Mouse (Mus musculus) E14TG2a.4 (cell line): ENCODE measurements around the gene Car10.
"Not testable (repeated sequence)": the region's sequence is repeated elsewhere in the genome, so short reads cannot be mapped to it uniquely, and the experiment has no call there.

ENCODE experiments used
- H3K27me3 ChIP-seq: 2 replicates; pipeline ENCODE4 v1.6.1; 2014; ENCODE audit warnings: low read length, control low read depth; ENCODE audit not compliant: insufficient read depth
- H3K36me3 ChIP-seq: 2 replicates; pipeline ENCODE4 v1.6.1; 2014; ENCODE audit warnings: low read length, control low read depth; ENCODE audit not compliant: insufficient read depth
- H3K4me1 ChIP-seq: replicated peaks from 2 replicates; pipeline ENCODE4 v1.6.1; 2014; ENCODE audit warnings: low read depth, low read length, control low read depth
- H3K4me3 ChIP-seq: replicated peaks from 2 replicates; pipeline ENCODE4 v1.5.1; 2014; ENCODE audit warnings: mild to moderate bottlenecking, low read length
- H3K9me3 ChIP-seq: 2 replicates; pipeline ENCODE4 v1.6.1; 2014; ENCODE audit warnings: low read length, control low read depth
- CTCF ChIP-seq: conservative IDR thresholded peaks from 2 replicates; pipeline ENCODE4 v1.5.1; 2014; ENCODE audit warnings: low read length
- NANOG ChIP-seq: IDR thresholded peaks from 2 replicates; pipeline ENCODE4 v1.6.1; 2014; ENCODE audit warnings: borderline replicate concordance, low read length, mixed read lengths
- POU5F1 ChIP-seq: IDR thresholded peaks from 2 replicates; pipeline ENCODE4 v1.6.1; 2014; ENCODE audit warnings: low read length, borderline replicate concordance

Car10 gene

DNA sequence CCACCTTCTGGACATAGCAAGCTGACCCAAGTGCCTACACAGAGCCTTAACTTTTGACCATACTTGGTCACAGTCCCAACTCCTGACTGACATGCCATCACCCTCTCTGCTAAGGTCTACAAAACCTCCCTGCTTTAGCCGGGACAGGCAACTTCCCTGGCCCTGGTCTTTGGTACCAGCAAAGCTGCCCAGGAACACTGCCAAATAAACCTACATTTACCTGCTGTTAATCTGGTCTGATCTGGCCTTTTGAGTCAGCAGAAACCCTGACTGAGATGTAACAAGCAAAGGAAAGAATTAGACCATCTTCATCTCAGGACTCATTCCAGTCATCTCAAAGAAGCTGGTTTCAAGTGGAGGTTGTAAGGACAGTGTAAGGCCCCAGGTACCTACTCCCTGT lies 212.2 kb downstream of the Car10 start:
- Histone ChIP-seq H3K27me3 (no peaks in the 10 kb centered on the region), H3K9me3 (no peaks in the 10 kb centered on the region), H3K4me3 (no peak overlapping the region), H3K36me3 (no peaks in the 10 kb centered on the region), H3K4me1 (no peaks in the 10 kb centered on the region)
- TF ChIP-seq CTCF (no peak), NANOG (no peak), POU5F1 (no peak)

DNA sequence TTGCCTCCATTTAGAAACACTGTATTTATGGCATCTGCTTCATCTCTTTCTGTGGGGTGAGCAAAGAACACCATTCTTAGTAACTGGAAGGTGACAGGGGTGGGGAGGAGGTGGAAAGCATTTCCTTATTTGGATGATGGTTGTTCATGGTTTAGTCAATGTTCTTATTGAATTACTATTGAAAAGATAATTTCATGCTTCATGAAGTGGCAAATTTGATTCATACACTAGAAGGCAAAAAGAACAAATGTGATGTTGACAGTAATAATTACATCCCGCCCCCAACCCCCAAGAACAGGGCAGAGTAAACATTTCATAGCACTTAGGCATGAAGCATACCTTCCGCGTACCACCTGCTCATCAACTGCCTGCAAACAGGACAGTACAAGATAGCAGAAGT lies 239.9 kb downstream of the Car10 start:
- TF ChIP-seq NANOG (no peak), CTCF (no peak), POU5F1 (no peak)
- H3K4me1 ChIP-seq = no peaks in the 10 kb centered on the region
- no peaks in the 10 kb centered on the region for H3K27me3 ChIP-seq
- no peaks in the 10 kb centered on the region for H3K36me3 ChIP-seq
- H3K9me3 ChIP-seq = no peaks in the 10 kb centered on the region
- H3K4me3 ChIP-seq = no peak overlapping the region

DNA sequence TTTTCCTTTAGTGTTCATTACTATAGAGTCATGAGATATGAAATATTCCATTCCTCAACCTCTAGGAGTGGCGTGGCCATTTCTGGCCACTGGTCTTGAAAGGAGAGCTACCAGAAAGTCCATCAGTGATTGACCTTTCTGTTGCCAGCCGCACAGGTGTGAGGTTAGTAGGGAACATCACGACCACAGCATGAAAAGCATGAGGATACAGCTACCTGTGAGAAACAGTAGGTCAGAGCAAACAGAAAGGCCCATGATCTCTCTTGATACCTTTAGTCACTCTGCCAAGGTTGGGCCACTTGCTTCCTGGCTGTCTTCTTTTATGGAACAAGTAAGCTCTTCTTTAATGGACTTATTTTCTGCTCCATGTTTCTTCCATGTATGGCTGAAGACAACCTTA lies 246.1 kb downstream of the Car10 start:
- Histone ChIP-seq H3K4me3 (no peak overlapping the region), H3K4me1 (no peaks in the 10 kb centered on the region), H3K27me3 (no peaks in the 10 kb centered on the region), H3K36me3 (no peaks in the 10 kb centered on the region), H3K9me3 (no peaks in the 10 kb centered on the region)
- TF ChIP-seq POU5F1 (no peak), NANOG (no peak), CTCF (no peak)

DNA sequence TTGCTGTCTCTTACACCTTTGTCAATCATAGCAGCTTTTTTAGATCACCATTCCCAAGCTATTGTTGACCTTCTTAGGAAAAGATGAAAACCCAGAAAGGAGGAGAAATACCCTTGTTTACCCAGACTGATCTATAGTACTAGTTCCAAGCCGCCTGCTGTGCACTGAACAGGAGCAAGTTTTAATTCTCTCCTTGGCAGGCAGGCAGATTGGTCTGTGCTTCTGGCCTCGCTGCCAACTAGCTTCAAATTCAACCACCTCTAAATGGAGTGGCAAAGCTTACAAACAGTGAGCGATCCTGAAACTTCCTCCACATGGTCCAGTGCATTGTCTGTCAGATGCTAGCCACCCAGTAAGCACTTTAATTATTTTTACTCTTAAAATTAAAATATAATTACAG lies 247.0 kb downstream of the Car10 start:
- H3K36me3 ChIP-seq = no peaks in the 10 kb centered on the region
- H3K9me3 ChIP-seq = no peaks in the 10 kb centered on the region
- no peak overlapping the region for H3K4me3 ChIP-seq
- H3K4me1 ChIP-seq = no peaks in the 10 kb centered on the region
- H3K27me3 ChIP-seq = no peaks in the 10 kb centered on the region
- TF ChIP-seq CTCF = no peak
- no peak for TF ChIP-seq NANOG
- TF ChIP-seq POU5F1 = no peak

DNA sequence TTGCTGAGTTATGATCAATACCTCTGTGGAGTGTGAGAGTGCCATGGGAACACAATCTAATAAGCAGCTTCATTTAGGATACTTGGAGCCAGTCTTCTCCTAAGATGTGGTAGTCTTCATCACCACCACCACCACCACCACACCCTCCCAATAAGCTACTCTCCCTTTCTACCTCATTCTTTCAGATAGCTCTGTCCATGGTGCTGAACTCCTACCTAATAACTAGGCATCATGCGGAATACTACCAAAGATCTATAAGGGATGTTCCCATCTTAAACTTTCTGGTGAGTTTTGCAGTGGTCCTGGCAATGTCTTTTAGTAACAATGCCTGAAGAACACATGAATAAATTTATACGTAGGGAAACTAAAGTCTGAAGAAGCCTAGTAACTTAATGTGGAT lies 263.7 kb downstream of the Car10 start:
- Histone ChIP-seq H3K4me1 (no peaks in the 10 kb centered on the region), H3K9me3 (no peaks in the 10 kb centered on the region), H3K4me3 (no peak overlapping the region), H3K27me3 (no peaks in the 10 kb centered on the region), H3K36me3 (no peaks in the 10 kb centered on the region)
- no peak for TF ChIP-seq CTCF
- no peak for TF ChIP-seq NANOG
- TF ChIP-seq POU5F1 = no peak

DNA sequence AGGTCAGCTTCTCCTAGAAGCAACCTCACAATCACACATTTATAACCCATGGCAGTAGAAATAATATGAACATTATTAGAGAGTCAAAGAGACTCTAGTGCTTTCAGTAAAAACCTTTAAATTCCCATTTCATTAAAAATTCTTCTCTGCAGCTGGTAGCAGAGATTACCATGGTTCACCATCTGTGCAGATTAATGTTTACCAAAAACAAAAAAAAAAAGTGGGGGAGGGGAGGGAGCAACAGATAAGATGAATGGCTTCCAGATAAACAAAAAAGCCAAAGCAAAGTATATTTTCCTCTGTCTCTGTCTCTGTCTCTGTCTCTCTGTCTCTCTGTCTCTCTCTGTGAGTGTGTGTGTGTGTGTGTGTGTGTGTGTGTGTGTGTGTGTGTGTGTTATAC lies 266.3 kb downstream of the Car10 start:
- Histone ChIP-seq H3K27me3 (no peaks in the 10 kb centered on the region), H3K36me3 (no peaks in the 10 kb centered on the region), H3K4me3 (no peak overlapping the region), H3K4me1 (no peaks in the 10 kb centered on the region), H3K9me3 (no peaks in the 10 kb centered on the region)
- TF ChIP-seq CTCF = no peak
- TF ChIP-seq NANOG = no peak
- no peak for TF ChIP-seq POU5F1

DNA sequence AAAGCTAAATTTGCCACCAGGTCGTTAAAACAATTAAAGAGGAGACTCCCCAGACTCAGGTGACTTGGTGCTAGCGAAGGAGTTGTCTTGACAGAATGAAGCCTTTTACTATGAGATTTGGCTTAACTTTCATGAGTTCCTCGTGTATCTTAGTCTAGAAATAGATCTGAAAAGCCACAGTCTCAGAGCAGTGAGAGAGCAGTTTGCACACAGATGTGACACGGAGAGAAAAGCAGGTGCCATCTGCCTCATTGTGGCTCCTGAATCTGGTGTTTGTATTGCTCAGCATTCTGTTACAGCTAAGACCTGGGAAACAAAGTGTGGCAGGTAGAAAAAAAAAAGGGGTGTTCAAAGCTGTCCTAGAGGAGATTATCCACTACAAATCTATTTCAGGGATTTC lies 269.4 kb downstream of the Car10 start:
- Histone ChIP-seq H3K9me3 (no peaks in the 10 kb centered on the region), H3K36me3 (no peaks in the 10 kb centered on the region), H3K4me3 (no peak overlapping the region), H3K27me3 (no peaks in the 10 kb centered on the region), H3K4me1 (no peaks in the 10 kb centered on the region)
- TF ChIP-seq NANOG = no peak
- no peak for TF ChIP-seq POU5F1
- TF ChIP-seq CTCF = no peak

DNA sequence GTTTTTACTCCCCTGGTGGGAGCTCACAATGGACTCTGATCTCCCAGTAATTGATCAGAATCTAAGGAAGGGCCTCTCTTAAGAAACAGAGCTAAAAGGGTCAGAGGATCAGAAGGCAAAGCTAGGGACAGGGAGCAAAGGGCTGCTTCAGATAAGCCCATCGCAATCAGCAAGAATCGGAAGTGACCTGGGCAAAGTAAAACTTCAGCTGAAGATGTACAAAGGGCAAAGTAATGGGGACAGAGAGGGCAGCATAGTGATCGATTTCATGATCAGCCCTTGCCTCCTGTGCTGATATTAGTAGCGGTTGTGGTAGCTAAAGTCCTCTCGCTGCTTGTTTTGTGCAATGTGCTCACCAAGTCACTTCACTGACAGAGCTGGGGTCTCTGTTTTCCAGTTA lies 269.9 kb downstream of the Car10 start:
- TF ChIP-seq CTCF = no peak
- TF ChIP-seq NANOG = no peak
- TF ChIP-seq POU5F1 = no peak
- Histone ChIP-seq H3K36me3 (no peaks in the 10 kb centered on the region), H3K9me3 (no peaks in the 10 kb centered on the region), H3K4me1 (no peaks in the 10 kb centered on the region), H3K27me3 (no peaks in the 10 kb centered on the region), H3K4me3 (no peak overlapping the region)

DNA sequence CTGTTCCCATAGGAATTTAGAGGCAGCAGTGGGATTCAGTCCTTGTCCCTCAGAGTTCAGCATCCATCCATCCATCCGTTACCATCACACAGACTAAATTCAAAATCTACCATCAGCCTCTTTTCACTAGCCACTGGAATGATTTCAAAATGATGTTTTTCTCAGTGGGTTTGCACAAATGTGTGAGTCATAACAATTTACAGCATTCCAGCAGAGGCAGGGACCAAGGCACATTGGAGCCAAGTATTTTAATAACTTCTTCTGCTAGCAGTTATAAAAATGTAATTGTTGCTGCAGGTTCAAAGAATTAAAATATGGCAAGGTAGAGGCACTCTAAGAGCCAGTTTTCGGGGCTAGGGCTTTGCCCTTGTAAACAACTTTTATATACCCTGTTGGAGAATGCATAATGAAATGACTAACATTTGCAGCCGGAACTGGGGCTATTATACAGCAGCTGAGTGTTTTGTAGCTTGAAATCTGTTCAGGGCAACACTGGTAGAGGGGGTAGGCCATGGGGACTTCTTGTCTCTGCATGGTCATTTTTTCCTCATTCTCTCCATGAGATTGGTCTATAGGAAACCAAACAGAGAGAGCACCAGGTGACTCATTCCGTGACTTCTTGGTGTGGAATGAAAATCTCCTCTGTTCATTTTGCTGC lies 276.0 kb downstream of the Car10 start:
- Histone ChIP-seq H3K4me3 (no peak overlapping the region), H3K27me3 (no peaks in the 10 kb centered on the region), H3K9me3 (no peaks in the 10 kb centered on the region), H3K36me3 (no peaks in the 10 kb centered on the region), H3K4me1 (no peaks in the 10 kb centered on the region)
- TF ChIP-seq CTCF (no peak), POU5F1 (no peak), NANOG (no peak)

DNA sequence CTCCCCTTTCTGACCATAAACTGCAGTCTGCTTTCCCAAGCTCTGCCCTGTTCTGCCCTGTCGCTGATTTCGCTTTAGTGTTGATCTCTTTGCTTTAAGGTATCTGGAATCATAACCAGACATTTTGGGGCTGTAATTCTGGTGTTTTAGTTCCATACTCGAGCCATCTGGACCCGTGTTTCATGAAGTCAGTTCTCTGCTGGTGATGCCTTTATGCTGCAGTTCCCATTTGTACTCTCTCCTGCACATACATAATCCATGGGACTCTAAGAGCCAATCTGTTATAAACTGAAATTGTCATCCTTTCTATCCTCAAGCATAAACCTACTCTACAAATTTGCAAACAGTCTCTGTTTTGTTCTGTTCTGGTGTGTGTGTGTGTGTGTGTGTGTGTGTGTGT lies 293.3 kb downstream of the Car10 start:
- H3K36me3 ChIP-seq = no peaks in the 10 kb centered on the region
- H3K4me1 ChIP-seq = no peaks in the 10 kb centered on the region
- no peaks in the 10 kb centered on the region for H3K9me3 ChIP-seq
- no peaks in the 10 kb centered on the region for H3K27me3 ChIP-seq
- TF ChIP-seq POU5F1 = no peak
- TF ChIP-seq NANOG = no peak
- TF ChIP-seq CTCF = no peak
- no peak overlapping the region for H3K4me3 ChIP-seq

DNA sequence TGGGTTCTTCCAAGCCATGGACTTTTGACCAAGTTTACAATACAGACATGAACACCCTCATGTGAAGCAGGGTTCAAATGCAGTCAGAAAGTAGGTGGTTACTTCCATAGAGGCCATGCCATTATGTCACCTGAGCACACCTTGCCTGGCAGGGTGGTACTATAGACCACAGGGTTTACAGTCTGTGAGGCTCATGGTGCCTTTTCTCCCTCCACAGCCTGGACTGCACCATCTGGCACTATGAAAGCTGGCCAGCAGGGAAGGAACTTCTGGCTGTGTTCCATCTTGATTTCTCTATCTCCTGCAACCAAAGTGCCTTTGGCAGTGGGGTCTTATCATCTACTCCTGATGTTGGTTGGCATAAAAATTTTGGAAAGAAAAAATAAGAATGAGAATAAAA lies 295.5 kb downstream of the Car10 start:
- H3K27me3 ChIP-seq, H3K4me3 ChIP-seq, H3K9me3 ChIP-seq, H3K36me3 ChIP-seq, H3K4me1 ChIP-seq: not testable (repeated sequence)
